Mouse (Mus musculus) thymus, postnatal 25 days (tissue): Measurements from ENCODE around the gene Csf3.

Source experiments
- DNase-seq: peaks from one replicate; pipeline ENCODE4 v3.0.0; 2022

Csf3 gene

DNA sequence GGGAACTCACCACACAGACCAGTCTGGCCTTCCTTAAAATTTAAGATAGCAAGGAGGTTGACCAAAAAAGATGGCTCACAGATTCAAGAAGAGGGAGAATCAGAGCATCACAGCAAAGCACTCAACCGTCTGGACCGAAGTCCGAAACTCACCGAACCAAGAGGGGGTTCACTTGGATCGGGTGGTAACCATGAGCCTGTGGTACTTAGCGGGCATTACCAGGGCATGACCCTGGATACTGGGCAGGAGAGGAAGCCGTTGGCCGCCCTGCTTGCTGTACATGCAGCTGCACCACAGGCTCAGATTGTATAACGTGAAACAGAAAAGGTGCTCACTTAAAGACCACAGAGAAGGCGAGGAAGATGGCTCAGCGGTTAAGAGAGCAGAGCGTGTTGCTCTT, 3.8 kb upstream of the Csf3 start:
- DNase-seq: no peak

DNA sequence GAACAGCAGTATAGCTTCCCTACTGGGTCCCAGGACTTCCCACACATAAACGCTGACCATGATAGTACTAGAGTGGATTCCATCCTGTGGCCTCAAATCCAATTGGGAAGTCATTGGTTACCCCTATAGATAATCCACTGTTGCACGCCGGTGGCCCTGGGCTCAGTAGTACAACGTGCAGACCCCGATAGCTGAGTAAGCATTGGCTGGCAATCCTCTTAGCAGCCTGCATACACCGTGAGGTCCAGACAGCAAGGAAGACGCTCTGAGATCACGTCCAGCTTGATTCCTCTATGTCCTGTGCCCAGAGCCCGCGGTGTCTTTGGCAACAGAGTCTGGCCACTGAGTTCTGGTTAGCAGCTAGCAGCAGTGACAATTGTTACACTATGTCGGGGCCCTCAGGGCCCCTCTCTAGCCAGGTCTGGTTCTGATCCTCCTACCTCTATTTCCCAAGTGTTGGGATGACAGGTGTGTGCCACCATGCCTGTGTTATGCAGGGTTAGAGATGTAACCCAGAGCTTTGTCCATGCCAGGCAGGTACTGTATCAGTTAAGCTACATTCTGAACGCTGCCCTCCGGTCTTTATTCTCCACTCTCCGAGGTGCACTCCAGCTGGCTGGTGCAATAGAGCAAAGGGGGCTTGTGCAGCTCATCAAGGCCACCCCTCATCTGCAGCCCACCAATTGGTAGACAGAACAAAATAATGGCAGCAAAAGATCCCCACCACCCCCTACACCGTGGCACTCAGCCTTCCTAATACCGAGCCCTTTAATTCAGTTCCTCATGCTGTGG, 2.0 kb upstream of the Csf3 start:
- no peak for DNase-seq

DNA sequence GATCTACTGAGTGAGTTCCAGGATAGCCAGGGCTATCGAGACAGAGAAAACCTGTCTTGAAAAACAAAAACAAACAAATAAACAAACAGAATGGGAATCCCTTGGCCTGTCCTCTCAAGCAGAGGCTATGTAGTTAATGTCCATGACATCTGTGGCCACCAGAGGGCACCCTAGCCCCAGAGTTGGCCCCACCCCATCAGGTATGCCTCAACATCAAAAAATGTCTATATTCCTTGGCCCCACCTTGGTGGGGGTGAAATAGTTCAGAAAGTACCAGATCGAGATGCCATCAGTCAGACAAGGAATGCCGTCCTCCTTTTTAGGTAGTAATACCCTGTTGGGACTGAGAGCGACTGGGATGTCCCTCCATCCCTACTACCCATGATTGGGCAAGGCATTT, 1.2 kb upstream of the Csf3 start:
- DNase-seq: peak; percentile 80

DNA sequence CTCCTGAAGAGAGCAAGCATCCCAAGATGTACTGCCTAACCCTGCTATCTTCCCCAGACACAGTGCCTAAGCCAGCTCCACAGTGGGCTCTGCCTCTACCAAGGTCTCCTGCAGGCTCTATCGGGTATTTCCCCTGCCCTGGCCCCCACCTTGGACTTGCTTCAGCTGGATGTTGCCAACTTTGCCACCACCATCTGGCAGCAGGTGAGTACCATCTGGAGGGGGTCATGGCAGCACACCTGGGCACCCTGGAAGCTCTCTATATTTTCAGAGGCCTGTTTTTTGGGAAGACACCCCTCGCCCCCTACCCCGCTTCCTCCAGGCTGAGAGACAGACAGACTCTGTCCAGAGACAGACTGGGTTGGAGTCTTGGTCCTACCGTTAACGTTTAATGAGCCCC, 1.3 kb downstream of the Csf3 start:
- no peak for DNase-seq

GRCm38 (mm10) chr11:98705021-98705420, 4.0 kb downstream of the Csf3 start:
- DNase-seq: no peak

DNA sequence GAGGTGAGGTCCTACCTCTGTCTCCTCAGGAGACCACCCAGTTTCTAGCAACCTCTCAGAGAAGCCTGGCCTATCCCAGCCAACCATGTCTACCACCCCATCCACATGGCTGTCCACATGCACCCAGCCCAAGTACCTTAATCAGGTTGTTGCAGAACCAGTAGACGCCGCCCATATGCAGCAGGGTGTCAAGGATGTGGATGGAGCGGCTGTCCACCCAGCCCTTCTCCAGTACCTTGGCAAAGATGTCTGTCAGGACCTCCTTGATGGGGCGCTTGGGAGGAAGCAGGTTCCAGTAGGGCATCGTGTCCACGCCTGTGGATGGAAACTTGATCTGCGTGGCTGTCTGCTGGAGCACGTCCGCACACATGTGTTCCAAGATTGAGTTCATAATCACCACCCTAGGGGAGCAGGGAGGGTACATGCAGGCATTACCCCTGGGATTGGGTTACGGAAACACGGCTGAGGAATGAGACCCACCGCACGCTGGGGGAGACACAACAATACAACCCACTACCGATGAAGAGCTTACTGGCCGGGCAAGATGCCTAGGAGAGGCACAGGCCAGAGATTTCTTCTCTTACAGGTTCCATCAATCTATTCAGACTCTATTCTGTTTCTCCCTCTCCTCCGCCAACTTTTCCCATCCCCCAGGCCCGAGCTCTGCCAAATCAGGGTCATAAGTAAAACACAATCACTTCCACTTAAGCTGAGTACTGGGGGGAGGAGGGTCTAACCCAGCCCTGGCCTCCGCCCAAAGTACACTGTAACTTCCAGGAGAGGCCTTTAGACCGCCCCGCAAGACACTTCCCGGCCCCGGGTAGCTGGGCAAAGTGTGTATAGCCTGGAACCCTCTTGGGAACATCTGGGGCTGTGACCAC, 6.6 kb downstream of the Csf3 start:
- no peak for DNase-seq

DNA sequence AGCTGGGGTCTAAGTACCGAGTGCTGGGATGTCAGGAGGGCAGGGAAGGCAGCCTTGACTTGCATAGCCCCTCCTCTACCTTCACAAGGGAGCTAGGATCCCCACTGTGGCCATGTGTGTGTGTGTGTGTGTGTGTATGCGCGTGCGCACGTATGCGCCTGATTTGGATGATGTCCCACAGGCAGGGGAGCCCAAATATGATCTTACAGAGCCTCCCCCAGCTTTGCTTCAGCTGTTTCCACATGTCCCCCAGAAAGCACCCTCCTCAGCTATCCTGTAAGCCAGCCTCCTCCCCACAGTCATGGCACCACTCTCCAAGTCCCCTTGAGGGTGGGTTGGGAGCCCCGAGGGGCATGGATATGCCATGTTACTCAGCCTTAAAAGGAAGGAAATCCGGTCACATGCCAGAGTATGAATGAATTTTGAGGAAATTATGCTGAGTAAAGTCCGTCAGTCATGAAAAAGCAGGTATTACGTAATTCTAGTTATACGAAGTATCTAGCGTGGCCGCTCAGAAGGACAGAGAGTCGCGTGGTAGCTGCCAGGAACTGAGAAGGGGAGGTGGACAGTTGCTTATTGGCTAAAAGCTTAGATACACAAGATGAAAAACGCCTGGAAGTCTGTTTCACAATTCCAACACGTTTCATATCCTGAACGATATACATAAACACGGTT, 7.4 kb downstream of the Csf3 start:
- DNase-seq: no peak

GRCm38 (mm10) chr11:98709001-98709741, 8.1 kb downstream of the Csf3 start:
- no peak for DNase-seq

- peak; percentile 74 for DNase-seq
These were observed 9.5 kb downstream of the Csf3 start for GRCm38 (mm10) chr11:98710416-98711045.

DNA sequence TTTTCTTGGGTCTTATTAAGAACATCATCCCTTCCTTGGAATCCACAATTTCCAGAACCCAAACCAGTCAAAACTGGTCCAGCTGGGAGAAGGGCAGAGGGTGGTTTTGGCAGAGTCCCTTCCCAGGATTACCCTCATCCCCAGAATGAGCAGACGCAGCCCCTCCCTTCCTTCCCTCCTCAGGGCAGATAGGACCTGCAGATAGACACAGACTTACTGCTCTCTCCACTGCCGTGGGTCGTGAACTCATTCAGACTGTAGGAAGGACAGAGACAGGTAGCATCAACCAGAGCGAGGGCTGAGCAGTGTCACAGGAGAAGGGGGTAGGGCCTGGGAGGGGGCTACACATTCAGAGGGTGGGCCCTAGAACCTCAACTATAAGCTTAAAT, 10.0 kb downstream of the Csf3 start:
- DNase-seq: no peak

GRCm38 (mm10) chr11:98712009-98712408, 10.9 kb downstream of the Csf3 start:
- DNase-seq: peak; percentile 42

- DNase-seq: no peak
These were observed 12.6 kb downstream of the Csf3 start for GRCm38 (mm10) chr11:98713703-98714102.

GRCm38 (mm10) chr11:98715946-98716345, 14.9 kb downstream of the Csf3 start:
- no peak for DNase-seq

GRCm38 (mm10) chr11:98717904-98718303, 16.8 kb downstream of the Csf3 start:
- DNase-seq: peak; percentile 52

DNA sequence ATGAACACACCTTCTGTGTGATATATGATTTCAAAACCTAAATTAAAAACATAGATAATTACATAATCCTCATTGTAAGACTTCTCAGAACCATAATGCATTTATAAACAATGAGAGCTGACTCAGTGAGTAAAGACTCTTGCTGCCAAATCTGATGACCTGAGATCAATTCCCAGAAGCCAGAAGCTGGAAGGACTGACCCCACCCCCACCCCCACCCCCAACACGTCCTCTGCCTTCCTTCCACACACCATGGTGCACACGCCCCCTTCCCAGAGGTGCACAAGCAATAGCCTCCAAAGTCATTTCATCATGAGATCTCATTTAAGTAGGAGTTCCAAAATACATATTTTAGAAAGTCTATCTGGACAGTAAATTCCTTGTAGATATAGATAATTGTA, 19.7 kb downstream of the Csf3 start:
- no peak for DNase-seq

- no peak for DNase-seq
These were observed 20.6 kb downstream of the Csf3 start for GRCm38 (mm10) chr11:98721458-98722226.

- no peak for DNase-seq
These were observed 22.0 kb downstream of the Csf3 start for GRCm38 (mm10) chr11:98723098-98723497.

- DNase-seq: no peak
These were observed 25.0 kb downstream of the Csf3 start for GRCm38 (mm10) chr11:98725926-98726506.

- peak; percentile 84 for DNase-seq
These were observed 28.1 kb downstream of the Csf3 start, which contains the start of gene Med24 for GRCm38 (mm10) chr11:98729119-98729588. Gene Med24 (minus strand): TSS chr11:98729435.

DNA sequence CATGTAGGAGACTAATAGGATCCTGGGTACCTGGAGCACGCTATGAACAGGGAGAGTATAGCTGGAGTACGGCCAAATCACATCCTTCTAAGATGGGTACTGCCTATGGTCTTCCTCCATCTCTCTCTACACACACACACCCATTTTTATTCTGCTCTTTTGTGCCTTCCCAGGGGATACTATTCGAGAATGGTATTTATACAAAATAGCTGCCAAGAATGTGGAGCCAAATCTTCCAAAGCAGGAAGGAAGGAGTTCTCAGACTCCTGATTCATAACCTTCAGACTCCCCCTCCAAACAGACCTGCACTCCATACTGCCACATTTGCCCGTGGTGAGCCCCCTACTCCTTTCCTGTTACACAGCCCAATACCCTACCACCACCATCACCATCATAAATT, 29.7 kb downstream of the Csf3 start:
- no peak for DNase-seq

DNA sequence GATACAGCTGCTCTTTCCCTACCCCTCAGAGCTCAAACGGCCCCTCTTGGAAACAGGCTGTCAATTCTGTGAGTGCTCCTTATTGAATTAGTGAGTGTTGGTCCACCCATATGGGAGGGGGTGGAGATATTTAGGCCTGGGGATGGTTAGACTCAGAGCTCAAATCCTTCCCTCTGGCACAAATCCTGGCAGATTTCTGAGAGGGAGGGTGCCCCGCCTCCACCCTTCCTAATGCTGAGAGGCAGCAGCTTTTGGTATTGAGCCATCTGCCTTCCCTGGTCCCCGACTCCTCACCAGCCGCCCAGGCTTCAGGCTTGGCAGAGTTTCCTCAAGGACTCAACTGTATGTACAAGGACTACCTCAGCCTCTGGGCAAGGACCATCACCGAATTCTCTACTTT, 30.1 kb downstream of the Csf3 start:
- no peak for DNase-seq
